Mouse (Mus musculus) kidney, postnatal 0 days (tissue): ENCODE data around the gene Fem1a. TPM values are rescaled to one million over a fixed set of nuclear protein-coding genes. Genes with fewer than 3 reads are reported as not detected.
A peak's percentile ranks its signal among the peaks of the same experiment; 100 is the strongest.

Experiments used
- ATAC-seq: fragments of 200-750 bp; cut with Nextera tagmentation; replicated peaks from 2 replicates; pipeline ENCODE4 v1.8.0; 2017; ENCODE audit warnings: low read depth, moderate number of reproducible peaks, moderate TSS enrichment, moderate library complexity; ENCODE audit not compliant: low FRiP score
- DNase-seq: peaks from one replicate; pipeline ENCODE4 v3.0.0-alpha.2; 2016; ENCODE audit warnings: low spot score
- H3K27ac ChIP-seq: fragments of 300-500 bp; sonication (generic); 2 replicates; pipeline ENCODE4 v1.5.1; 2014; ENCODE audit warnings: mild to moderate bottlenecking
- H3K27me3 ChIP-seq: fragments of 300-500 bp; sonication (generic); 2 replicates; pipeline ENCODE4 v1.6.1; 2014; ENCODE audit warnings: low read length, mixed read lengths; ENCODE audit not compliant: insufficient read depth
- H3K36me3 ChIP-seq: fragments of 300-500 bp; sonication (generic); 2 replicates; pipeline ENCODE4 v1.6.1; 2014; ENCODE audit warnings: low read length, mixed read lengths; ENCODE audit not compliant: insufficient read depth
- H3K4me1 ChIP-seq: fragments of 300-500 bp; sonication (generic); replicated peaks from 2 replicates; pipeline ENCODE4 v1.6.1; 2014; ENCODE audit warnings: antibody characterized with exemption, low read length, mixed read lengths; ENCODE audit not compliant: insufficient read depth
- H3K4me2 ChIP-seq: fragments of 300-500 bp; sonication (generic); 2 replicates; pipeline ENCODE4 v1.6.1; 2014; ENCODE audit warnings: mild to moderate bottlenecking, low read length, moderate library complexity, mixed read lengths
- H3K4me3 ChIP-seq: fragments of 300-500 bp; sonication (generic); replicated peaks from 2 replicates; pipeline ENCODE4 v1.5.1; 2014; ENCODE audit warnings: low read depth, low read length
- H3K9ac ChIP-seq: fragments of 300-500 bp; sonication (generic); 2 replicates; pipeline ENCODE4 v1.6.1; 2014; ENCODE audit warnings: low read depth, low read length
- H3K9me3 ChIP-seq: fragments of 300-500 bp; sonication (generic); replicated peaks from 2 replicates; pipeline ENCODE4 v1.6.1; 2016; ENCODE audit warnings: low read length, inconsistent platforms, mixed read lengths
- CTCF ChIP-seq: IDR thresholded peaks from 2 replicates; pipeline ENCODE4 v1.5.1; 2016; ENCODE audit warnings: antibody characterized with exemption, low read depth, mild to moderate bottlenecking, moderate library complexity
- WGBS: fragments of 180-500 bp; shearing (Covaris S2); extraction: QIAGEN DNeasy Blood & Tissue Kit; methylation state at CpG from one replicate; pipeline ENCODE4 v1.1.7; 2014; 5-methylcytosine and 5-hydroxymethylcytosine counted together
- polyA plus RNA-seq: library from polyadenylated mRNA; unstranded; fragments of >200 nt; fragmentation: Nextera tagmentation; extraction: Ambion mirVana; gene quantifications from 2 replicates; pipeline ENCODE4 v1.2.1, GENCODE M21; 2015

Fem1a gene
- polyA plus RNA-seq, 1 experiment from 2014 or later = 11.7 TPM

DNA sequence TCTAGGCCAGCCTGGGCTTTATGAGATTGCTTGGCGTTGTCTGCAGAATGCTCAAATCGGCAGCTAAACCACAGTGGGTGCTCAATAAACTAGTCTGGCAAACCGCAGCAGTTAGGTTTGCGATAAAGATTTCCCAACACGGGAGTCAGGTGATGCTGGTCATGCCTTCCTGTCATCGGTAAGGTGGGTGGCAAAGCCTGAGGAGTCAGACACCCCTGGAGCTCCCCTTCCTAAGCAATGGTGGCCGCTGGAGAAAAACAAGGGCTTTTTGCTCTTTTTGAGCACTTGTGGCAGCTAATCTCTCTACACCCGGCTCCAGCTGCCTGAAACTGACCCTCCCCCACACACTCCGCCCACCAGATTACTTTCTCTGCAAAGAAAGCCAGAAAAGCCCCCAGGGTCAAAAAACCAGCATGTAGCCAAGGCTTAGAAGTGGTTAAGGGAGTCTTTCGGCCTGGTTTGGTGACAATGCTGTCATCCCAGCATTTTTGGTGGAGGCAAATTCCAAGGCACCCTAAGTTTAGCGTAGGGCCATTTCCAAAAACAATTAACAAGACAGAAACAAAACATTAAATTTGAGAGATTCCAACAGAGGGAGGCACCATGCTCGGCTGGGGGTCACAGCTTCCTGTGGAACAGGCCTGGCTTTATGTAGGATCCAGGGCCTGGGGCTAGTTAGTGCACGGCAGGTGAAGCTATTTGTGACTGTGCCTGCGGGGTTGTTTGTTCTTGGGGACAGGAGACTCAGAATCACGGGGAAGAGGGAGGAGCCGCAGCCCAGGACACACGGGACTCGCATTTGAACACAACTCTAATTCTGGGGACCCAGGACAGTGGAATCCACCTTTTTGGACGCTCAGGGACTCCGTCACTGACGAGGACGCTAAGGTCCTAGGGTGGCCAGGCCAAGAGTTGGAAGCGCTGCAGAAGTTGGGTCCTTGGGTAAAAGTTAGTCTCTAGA is 33.0 kb downstream of the Fem1a start:
- WGBS = 4% methylated on average over 23 of the region's 23 CpGs
- H3K9me3 ChIP-seq = no peaks in the 10 kb centered on the region
- H3K27ac ChIP-seq = peak overlapping the region; percentile 97
- peak overlapping the region; percentile 56 for H3K4me3 ChIP-seq
- H3K9ac ChIP-seq = peak overlapping the region; percentile 71
- no peak for TF ChIP-seq CTCF
- peak overlapping the region; percentile 78 for H3K4me2 ChIP-seq
- DNase-seq (peak; percentile 87), ATAC-seq (peak; percentile 5; the same call in 1 of the 2 replicates)
- peaks cover 18% of the 10 kb centered on the region for H3K36me3 ChIP-seq
- H3K27me3 ChIP-seq = no peaks in the 10 kb centered on the region
- H3K4me1 ChIP-seq = peaks cover 28% of the 10 kb centered on the region

DNA sequence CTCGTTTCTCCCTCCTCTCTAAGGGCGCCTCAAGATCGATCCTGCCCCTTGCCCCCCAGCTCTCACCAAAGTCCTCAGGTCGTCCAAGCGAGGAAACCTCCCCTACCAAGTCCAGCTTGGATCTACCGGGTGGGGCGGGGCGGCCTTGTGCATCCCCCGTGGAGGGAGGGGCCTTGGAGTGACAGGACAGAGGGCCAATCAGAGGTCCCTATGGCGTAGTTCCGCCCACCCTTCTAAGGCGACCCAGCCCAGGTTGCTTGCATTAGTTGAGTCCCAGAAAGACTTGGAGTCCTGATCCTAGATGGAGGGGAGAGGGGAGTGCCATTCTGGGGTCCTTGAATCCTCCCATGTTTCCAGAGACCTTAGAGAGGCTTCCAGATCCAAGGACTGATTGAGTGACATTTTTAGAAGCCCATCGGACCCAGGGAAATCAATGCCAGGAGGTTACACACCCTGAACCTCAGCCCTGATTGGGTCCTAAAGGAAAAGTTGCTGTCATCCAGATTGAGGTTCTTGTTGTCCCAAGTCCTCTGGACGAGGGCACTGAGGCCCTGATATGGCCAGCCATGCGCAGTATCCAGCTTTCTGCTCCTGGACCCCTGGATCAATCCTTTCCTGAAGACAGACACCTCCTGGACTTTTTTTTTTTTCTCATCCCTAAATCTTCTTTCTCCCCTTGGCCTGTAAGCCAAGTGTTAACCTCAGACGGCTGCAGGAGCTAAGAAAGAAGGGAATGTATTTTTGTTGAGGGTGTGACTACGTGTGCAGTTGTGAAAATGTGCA is 34.0 kb downstream of the Fem1a start:
- peaks cover 8% of the 10 kb centered on the region for H3K36me3 ChIP-seq
- H3K9me3 ChIP-seq = no peaks in the 10 kb centered on the region
- peaks cover 28% of the 10 kb centered on the region for H3K4me1 ChIP-seq
- no peaks in the 10 kb centered on the region for H3K27me3 ChIP-seq
- peak overlapping the region; percentile 78 for H3K4me2 ChIP-seq
- H3K27ac ChIP-seq = peak overlapping the region; percentile 97
- TF ChIP-seq CTCF = no peak
- peak overlapping the region; percentile 56 for H3K4me3 ChIP-seq
- peak; percentile 97 for DNase-seq
- peak; percentile 85 for ATAC-seq
- peak overlapping the region; percentile 71 for H3K9ac ChIP-seq
- WGBS = 3% methylated on average over 17 of the region's 17 CpGs

DNA sequence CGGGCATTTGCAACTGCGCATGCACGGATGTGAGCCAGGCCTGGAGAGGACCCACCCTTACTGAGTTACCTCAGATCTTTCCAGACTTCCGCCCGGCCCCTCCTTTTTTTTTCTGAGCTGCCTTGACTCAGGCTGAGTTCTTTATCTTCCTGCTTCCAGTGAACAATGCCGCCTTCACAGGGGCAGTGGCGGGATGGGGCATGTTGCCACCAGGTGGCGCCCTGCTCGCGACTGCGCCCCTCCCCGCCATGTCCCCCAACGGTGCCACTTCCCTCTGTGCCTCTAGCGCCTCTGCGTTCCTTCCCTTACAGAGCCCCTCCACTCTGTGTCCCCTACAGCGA is 34.5 kb downstream of the Fem1a start:
- Histone ChIP-seq H3K4me1 (peaks cover 28% of the 10 kb centered on the region), H3K27me3 (no peaks in the 10 kb centered on the region), H3K36me3 (peaks cover 3% of the 10 kb centered on the region; the same call in 1 of the 2 replicates), H3K4me2 (peak overlapping the region; percentile 78), H3K4me3 (peak overlapping the region; percentile 56), H3K9ac (peak overlapping the region; percentile 54), H3K27ac (peak overlapping the region; percentile 97), H3K9me3 (no peaks in the 10 kb centered on the region)
- under 1% methylated on average over 16 of the region's 16 CpGs for WGBS
- DNase-seq (peak; percentile 99), ATAC-seq (peak; percentile 88)
- peak; percentile 93 for TF ChIP-seq CTCF

DNA sequence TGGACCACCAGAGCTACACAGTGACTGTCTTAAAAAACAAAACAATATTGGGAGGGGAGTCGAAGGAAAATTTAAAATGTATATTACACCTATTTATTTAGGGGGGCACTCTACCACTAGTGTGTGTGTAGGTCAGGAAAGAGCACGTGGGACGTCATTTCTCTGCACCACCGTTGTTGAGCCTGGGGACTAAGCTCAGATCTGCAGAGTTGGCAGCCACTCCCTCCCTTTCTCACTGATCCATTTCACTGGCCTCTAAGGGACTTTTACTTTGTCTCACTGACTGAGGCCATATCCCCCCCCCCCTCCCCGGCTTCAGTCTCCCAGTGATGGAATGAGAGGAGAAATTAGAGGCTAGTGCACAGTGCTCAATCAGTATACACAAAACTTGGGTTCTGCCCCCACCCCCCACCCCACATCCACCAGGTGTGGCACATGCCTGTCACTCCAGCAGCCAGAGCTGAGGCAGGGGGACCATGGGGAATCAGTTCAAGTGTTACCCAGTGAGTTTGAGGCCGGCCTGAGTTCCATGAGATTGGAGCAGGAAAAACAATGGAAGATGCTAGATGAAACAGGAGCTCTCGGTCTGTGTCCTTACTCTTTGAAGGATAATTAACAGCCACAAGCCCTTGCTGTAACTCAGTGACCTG is 35.3 kb downstream of the Fem1a start:
- H3K4me2 ChIP-seq = no peak overlapping the region; the same call in 1 of the 2 replicates
- no peak for TF ChIP-seq CTCF

DNA sequence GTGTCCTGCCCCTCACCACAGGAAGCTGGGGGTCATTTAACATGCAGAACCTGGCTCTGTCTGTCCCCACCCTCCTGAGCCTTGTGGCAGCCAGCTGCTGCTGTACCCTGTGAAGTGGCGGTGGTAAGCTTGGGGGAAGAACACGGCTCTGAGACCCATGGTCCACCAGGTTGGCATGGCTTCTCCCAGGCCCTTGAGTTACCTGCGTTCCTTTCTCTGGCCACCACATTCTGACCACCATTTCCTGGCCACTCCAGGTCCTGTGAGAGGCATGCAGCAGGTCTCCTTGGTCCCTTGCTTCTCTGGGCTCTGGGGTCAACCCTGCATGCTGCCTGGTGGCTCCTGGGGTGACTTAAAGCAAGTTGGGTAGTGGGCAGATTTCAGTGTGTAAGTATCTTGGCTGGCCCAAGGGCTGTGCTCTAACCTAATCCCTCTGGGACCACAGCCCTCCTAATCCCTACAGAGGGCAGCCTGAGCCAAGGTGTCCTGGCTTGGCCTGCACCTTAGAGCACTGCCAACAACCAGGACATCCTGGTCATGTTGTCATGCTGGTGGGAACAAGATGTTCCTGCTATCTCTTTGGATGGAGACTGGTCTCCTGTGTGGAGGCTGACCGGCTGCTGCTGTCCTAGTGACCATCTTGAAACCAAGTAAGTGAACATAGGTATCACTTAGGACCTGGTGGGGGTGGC is 36.1 kb downstream of the Fem1a start, which contains the start of gene Plin3:
Gene Plin3, minus strand, starts transcription at position 343 of the 692 bp plus-strand sequence.
- H3K27ac ChIP-seq = peak within 1 kb of the TSS; percentile 97
- 75% methylated on average over 4 of the region's 4 CpGs for WGBS
- no peak for TF ChIP-seq CTCF
- peaks cover 26% of the 10 kb centered on the region for H3K4me1 ChIP-seq
- peak within 1 kb of the TSS; percentile 54; the same call in 1 of the 2 replicates for H3K9ac ChIP-seq
- no peak within 1 kb of the TSS; the same call in 1 of the 2 replicates for H3K4me2 ChIP-seq
- ATAC-seq (no peak), DNase-seq (no peak)
- H3K27me3 ChIP-seq = no peaks in the 10 kb centered on the region
- no peaks in the 10 kb centered on the region for H3K9me3 ChIP-seq
- no peak within 1 kb of the TSS for H3K4me3 ChIP-seq
- H3K36me3 ChIP-seq = no peaks in the 10 kb centered on the region

More for the DNA sequence above, 35.3 kb downstream of the Fem1a start:
- Histone ChIP-seq H3K4me1 (peaks cover 28% of the 10 kb centered on the region), H3K36me3 (no peaks in the 10 kb centered on the region), H3K9me3 (no peaks in the 10 kb centered on the region), H3K4me3 (no peak overlapping the region), H3K27me3 (no peaks in the 10 kb centered on the region), H3K27ac (peak overlapping the region; percentile 97), H3K9ac (peak overlapping the region; percentile 54; the same call in 1 of the 2 replicates)
- ATAC-seq = no peak
- peak; percentile 61 for DNase-seq
- 44% methylated on average over 7 of the region's 7 CpGs for WGBS
